Mouse (Mus musculus): Measurements from ENCODE around the gene Wdr91. TPM values are rescaled to one million over a fixed set of nuclear protein-coding genes. Genes with fewer than 3 reads are reported as not detected.

The Wdr91 gene
- total RNA-seq, 2 experiments from 2014 or later: 13.9 to 14.9 TPM

GRCm38 (mm10) chr6:34879101-34879740 is 31.5 kb downstream of the Wdr91 start:
- no peak for DNase-seq

DNA sequence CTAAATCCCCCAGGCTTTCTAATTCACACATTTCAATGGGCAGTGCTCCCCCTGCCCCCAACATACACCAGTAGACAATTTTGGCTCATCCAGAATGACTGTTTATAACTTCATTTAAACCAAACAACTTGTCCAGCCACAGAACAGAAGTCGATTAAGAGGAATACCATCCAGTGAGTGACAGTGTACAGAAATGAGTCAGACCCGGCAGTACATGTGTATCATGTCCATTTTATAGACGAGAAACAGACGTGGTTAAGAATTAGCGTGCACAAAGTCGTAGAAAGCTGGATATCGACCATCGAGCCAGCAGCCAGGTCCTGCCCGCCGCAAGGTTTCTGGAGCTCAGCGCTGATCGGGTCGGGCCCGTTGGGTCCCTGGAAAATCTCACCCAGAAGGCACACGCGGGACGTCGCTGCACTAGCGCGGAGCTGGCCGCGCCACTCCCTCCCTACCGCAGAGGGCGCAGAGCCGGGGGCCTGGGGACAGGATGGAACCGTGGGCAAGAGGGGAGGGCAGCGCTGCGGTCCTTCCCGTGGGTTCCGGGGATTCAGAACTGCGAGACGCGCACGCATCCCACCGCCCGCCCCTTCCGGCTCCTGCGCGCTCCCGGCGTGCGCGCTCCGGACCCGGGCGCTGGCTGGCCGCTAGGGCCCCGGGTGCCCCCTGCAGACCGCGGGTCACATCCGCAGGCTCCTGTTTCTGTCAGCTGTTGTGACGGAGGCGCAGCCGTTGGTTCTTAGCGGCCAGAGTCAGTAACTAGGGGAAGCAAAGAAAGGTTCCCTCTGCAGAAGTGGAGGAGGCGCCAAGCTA is 33.0 kb downstream of the Wdr91 start, which contains the start of gene Cyren:
TSS of gene Cyren (minus strand) at position 552 of the 813 bp plus-strand sequence.
- DNase-seq: peak; percentile 95 to 98

- DNase-seq: no peak
Observed at GRCm38 (mm10) chr6:34876835-34877156, 33.9 kb downstream of the Wdr91 start.

DNA sequence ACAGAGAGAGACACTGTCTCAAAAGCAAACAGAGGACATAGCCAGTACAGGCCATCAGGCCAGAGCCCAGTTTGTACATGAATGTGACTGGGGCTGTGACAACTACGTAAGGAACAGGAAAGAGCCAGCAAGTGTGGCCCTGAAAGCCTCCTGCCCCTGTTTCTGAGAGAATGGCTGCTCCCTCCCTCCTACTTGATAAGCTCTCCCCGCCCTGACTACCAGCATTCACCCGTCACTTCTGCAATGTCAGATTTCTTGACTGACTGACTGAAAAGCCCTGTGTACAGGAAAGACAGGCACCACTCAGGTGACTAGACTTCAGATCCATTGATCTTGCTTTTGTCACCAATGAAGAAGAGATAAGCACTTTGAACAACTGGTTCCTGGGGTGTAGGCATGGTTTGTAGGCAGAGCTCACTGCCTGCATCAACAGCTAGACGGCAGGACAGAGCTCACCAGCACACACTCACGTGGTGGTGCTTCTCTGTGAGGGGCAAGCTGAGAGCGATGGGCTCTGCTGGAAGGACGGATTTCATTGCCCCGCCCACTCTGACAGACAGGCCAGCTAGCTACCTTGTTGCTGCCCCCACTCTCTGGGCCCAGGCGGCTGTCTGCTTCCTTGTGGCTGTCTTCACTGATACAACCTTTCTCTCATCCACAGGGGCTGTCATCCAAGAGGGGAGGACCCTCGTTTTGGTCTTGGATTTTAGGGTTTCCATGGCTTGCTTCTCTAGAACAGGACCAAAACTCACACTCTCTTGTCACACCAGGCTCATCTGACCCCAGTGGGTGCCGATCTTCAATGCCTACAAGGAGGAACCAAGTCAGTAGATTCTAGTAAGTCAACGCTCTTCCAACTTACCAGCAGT is 34.5 kb downstream of the Wdr91 start:
- DNase-seq: no peak

DNA sequence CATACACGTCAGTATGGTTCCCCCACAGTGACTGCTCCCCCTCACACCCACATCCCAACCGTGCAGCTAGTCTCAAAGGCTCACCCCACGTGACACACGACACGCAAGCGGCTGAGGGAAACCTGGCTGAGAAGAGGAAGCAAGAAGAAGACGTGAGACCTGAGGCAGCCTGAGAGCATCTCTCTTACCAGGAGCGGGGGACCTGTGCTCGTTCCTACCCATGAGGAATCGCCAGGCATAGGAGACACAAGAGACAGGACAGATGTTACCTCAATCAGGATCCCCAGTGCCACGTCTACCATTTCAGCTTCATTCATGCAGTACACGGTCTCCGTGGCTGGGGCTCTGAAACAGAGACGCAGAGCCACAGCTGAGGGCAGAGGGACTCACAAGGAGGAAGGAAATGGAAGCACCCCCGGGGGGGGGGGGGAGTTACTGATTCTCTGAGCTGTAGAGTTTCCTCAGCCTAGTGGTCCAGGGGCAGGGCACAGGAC is 35.4 kb downstream of the Wdr91 start:
- no peak for DNase-seq

- DNase-seq: peak; percentile 58 to 76
Observed at GRCm38 (mm10) chr6:34874101-34874921, 36.4 kb downstream of the Wdr91 start.

DNA sequence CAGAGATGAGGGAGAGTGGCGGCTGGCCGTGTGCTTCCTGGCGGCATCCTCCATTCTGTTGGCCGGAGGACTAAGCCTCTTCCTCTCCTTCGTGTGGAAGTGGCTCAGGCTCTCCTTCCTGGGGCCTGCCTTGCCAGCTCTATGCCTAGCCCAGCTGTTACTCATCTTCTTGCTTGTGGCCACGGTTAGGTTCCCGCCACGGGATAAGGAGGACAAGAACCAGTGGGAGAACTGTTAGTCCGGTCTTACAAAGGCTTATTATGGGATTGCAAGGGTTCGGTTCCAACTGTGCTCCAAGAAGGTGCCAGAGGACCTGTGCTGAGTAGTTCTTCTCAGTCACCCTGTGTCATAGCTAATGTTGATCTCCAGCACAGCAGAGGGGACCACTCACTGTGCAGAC is 37.8 kb downstream of the Wdr91 start:
- no peak for DNase-seq

GRCm38 (mm10) chr6:34871929-34872328 is 38.7 kb downstream of the Wdr91 start:
- DNase-seq: no peak

- no peak for DNase-seq
Observed at GRCm38 (mm10) chr6:34870724-34871123, 40.0 kb downstream of the Wdr91 start.

GRCm38 (mm10) chr6:34870136-34870535 is 40.5 kb downstream of the Wdr91 start:
- no peak for DNase-seq

DNA sequence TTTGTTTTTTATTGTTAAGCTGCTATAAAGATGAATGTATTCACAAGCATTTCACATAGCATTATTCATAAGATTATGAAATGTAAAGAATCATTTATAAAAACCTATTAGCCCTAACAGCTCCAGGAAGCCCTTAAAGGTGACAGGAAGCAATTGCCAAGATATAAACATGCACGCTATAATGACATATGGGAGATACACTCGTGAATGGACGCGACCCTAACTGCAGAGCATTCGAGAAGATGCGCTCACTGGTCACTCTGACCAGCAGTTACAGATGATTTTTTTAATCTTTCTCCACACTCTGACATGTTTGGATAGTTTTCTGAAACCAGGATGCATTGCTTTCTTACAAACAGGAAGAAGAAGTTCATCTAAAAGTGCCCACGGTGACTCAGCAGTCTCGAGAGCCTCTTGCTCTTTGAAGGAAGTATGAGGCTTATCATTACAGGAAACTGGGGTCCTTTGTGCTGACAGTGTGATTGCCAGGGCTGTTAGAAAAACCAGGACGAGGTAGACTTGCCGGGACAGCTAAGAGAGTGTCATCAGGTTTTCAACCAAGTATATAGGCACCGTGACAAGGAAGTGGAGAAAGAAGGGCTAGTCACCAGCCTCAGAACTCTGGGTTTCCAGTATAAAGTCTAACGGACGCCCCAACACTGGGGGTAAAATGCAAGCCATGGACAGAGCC is 41.3 kb downstream of the Wdr91 start:
- peak in 1 of 2 experiments; percentile 43 for DNase-seq

DNA sequence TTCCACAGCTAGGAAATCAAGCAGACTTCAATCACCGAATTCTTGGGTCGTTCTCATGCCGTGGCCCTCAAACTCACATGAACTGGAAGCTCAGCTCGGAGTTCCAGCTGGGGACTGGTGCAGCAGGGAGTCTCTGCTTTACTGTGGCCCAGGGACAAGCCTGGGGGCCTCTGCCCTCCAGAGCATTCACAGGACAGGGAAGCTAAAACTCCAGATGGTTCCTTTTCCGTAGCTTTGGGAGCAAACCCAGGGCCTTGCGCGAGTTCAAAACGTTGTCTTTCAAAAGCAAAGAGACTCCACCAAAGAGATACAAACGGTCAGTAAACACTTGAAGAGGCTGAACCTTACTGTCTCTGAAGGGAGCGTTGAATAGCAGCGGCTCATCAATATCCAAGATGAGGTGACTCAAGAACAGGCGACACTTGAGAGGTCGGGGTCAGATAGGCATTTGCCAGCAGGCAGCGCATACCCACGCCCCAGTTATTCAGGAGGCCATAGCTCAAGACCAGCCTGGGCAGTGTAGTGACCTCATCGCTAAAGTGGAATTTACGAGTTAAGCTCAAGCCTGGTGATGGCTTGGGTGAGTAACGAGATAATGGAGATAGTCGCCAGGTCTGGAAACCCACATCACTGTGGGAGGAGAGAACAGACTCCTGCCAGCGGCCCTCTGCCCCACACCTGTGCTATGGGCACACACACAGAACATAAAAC is 42.0 kb downstream of the Wdr91 start:
- no peak for DNase-seq

DNA sequence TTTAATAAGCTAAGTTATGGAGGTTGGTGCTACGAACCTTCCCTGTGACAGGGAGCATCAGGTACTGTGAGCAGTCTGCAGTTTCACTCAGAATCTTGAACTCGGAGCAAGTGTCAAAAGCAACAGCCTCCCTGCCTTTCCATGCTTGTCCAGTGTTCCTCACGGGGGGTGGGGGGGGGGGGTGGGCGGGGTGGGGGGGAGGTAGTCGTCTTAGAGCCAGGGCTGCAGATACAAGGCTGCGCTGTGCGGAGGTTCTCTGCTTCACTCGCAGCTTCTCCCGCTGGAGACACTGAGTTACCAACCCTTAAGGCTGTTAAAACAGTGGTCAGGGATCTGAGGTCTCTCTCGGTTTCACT is 42.7 kb downstream of the Wdr91 start:
- DNase-seq: no peak

DNA sequence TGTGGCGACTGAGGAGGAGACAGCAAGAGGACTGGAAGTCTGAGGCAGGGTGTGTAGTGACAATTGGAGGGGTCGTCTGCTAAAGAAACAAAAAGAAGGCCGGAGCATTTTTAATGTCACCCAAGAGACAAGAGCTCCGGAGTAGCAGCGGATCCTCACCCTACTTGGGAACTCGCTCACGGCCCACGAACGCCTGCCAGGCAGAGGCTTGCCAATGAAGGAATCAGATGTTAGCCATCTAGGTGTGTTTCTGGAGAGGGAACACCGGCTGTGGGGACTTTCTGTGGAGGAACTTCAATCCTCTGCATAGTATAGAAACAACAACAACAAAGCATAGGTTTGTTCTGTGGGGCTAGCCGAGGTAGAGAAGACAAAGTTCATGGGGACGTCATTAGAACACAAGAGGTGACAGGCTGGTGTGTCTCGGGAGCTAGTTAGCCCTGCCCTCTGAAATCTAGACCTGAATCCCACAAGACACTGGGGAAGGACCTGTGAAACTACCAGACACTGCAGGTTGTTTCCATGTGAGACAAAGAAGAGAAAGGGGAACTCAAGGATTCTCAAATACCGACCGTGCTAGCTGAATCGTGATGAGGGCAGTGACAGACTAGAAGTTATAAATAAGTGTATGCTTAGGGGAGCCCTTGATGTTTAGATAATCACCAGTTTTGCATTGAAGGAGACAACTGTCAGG is 43.2 kb downstream of the Wdr91 start:
- DNase-seq: no peak

- DNase-seq: no peak
Observed at GRCm38 (mm10) chr6:34866786-34867185, 43.9 kb downstream of the Wdr91 start.

DNA sequence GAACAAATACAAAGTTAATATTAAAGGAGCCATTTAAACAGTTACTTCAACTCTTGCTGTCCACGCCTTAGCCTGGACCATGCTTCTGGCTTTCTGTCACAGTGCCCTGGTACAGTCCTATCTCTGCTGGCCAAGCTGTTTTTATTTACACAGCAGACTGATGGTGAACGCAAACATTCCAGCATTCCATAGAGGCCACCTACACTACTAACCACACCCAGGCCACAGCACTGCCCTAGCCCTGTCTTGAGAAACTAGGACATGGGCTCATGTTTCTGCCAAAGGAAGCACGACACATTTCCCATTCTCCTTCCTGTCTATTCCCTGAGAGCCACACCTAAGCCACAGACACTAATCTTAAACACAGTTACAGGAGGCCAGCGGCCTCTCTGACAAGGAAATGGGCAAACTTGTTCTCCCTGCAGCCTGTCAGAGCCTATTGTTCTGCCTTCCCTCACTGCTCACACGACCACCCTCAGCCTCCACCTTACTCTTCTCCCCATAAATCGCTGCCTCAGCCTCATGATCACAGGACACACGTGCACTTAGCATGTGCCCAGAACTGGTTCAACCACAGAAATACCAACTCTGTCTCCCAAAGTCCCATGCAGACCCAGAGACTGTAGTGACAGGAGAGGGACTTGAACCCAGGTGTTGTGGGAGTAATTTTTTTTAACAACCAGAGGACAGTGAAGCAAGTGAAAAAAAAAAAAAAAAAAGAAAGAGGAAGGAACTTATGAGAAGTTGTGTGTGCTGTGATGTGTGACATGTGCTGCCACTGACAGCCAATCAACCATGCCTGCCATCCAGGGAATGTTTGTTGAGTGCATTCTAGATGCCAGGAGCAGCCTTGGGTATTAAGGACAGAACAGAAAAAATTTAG is 44.7 kb downstream of the Wdr91 start:
- no peak for DNase-seq

DNA sequence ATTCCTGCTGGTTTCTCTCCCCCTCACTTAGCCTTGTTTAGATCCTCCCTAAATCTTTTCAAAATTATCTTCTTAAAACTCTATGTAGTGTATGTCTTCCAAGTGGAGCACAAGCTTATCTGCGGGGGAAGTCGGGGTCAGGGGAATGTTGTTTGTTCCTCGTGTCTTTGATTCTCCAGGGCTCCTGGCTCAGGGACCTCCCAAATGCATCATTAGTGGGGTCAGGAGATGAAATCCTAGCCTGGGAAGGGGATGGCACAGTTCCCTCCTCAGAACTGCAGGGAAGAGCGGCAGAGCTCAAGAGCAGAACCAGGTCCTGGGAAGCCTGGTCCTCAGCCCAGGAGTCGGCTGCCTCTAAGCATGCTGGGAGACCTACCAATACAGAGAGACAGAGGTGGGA is 45.5 kb downstream of the Wdr91 start:
- DNase-seq: no peak

GRCm38 (mm10) chr6:34863786-34864514 is 46.7 kb downstream of the Wdr91 start:
- no peak for DNase-seq

Data from adrenal gland, postnatal 36 days (tissue).